Mouse (Mus musculus) testis, adult 2 months (tissue): ENCODE measurements around the gene 9130023H24Rik. TPM values are rescaled to one million over a fixed set of nuclear protein-coding genes. Genes with fewer than 3 reads are reported as not detected.

Experiments
- H3K27ac ChIP-seq: fragments of 200-500 bp; 2 replicates; pipeline ENCODE4 v1.5.1; 2012; ENCODE audit warnings: low read depth, low read length; ENCODE audit not compliant: control insufficient read depth, insufficient read depth
- H3K27me3 ChIP-seq: fragments of 200-500 bp; 2 replicates; pipeline ENCODE4 v1.6.1; 2012; ENCODE audit warnings: mild to moderate bottlenecking, low read length, moderate library complexity; ENCODE audit not compliant: control insufficient read depth, insufficient read depth
- H3K36me3 ChIP-seq: fragments of 200-500 bp; 2 replicates; pipeline ENCODE4 v1.6.1; 2012; ENCODE audit warnings: mild to moderate bottlenecking, low read length; ENCODE audit not compliant: control insufficient read depth, insufficient read depth
- H3K4me1 ChIP-seq: fragments of 200-500 bp; 2 replicates; pipeline ENCODE4 v1.6.1; 2012; ENCODE audit warnings: low read length; ENCODE audit not compliant: control insufficient read depth, insufficient read depth
- H3K4me3 ChIP-seq: fragments of 200-500 bp; 2 replicates; pipeline ENCODE4 v1.5.1; 2012; ENCODE audit warnings: low read depth, mild to moderate bottlenecking, low read length, moderate library complexity, mixed read lengths; ENCODE audit not compliant: control insufficient read depth
- CTCF ChIP-seq: fragments of 200-500 bp; IDR thresholded peaks from 2 replicates; pipeline ENCODE4 v1.5.1; 2012; ENCODE audit warnings: low read depth, mild to moderate bottlenecking, inconsistent platforms, low read length, moderate library complexity; ENCODE audit not compliant: control insufficient read depth, insufficient read depth, insufficient replicate concordance
- POLR2A ChIP-seq: fragments of 200-500 bp; IDR thresholded peaks from 2 replicates; pipeline ENCODE4 v1.6.1; 2012; ENCODE audit warnings: low read depth, mild to moderate bottlenecking, inconsistent platforms, low read length, moderate library complexity; ENCODE audit not compliant: control insufficient read depth
- polyA plus RNA-seq: library from polyadenylated mRNA; depleted of rRNA; stranded (reverse); fragments of >200 nt; gene quantifications from 2 replicates; pipeline ENCODE4 v1.2.3, GENCODE M21; 2012; rRNA removed

9130023H24Rik gene
- polyA plus RNA-seq, 1 experiment, result 8.1 TPM

DNA sequence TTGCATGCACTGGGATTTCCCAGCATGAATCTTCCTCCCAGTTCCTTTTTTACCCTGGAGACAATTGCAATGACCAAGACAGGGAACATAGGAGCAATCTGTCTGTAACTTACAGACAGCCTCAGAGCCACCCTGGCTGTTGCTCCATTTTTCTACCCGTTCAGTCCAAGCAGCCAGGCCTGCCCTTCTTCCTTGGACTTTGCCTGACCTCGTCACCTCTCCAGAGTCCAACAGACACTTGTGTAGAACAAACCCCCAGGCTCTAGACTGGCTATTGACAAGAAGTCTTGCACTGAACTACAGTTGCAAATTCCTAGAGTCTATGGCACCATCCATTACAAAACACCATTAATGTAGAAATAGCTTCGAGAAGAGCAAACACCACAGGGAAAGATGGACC lies 28.0 kb downstream of the 9130023H24Rik start:
- Histone ChIP-seq H3K27me3 (no peaks in the 10 kb centered on the region), H3K4me3 (no peak overlapping the region), H3K36me3 (no peaks in the 10 kb centered on the region), H3K27ac (no peak overlapping the region), H3K4me1 (peaks cover 4% of the 10 kb centered on the region)
- TF ChIP-seq CTCF, result no peak
- no peak for TF ChIP-seq POLR2A

GRCm38 (mm10) chr7:128208187-128208586 lies 29.6 kb downstream of the 9130023H24Rik start:
- TF ChIP-seq POLR2A, result no peak
- TF ChIP-seq CTCF, result peak; percentile 25; the same call in 1 of the 2 replicates

GRCm38 (mm10) chr7:128206152-128206551 lies 31.7 kb downstream of the 9130023H24Rik start, which contains the start of gene Cox6a2:
Cox6a2 (minus strand) TSS chr7:128206387.
- Histone ChIP-seq H3K4me3 (peak within 1 kb of the TSS; percentile 66), H3K27ac (no peak within 1 kb of the TSS), H3K36me3 (no peaks in the 10 kb centered on the region), H3K27me3 (no peaks in the 10 kb centered on the region), H3K4me1 (peaks cover 4% of the 10 kb centered on the region)
- TF ChIP-seq CTCF (no peak), POLR2A (no peak)

More at GRCm38 (mm10) chr7:128208187-128208586, 29.6 kb downstream of the 9130023H24Rik start:
- Histone ChIP-seq H3K4me3 (no peak overlapping the region), H3K4me1 (peaks cover 4% of the 10 kb centered on the region), H3K27me3 (no peaks in the 10 kb centered on the region), H3K36me3 (no peaks in the 10 kb centered on the region), H3K27ac (no peak overlapping the region)

- TF ChIP-seq CTCF (no peak), POLR2A (no peak)
- no peaks in the 10 kb centered on the region for H3K36me3 ChIP-seq
- H3K4me3 ChIP-seq, result peak overlapping the region; percentile 66
- no peak overlapping the region for H3K27ac ChIP-seq
- no peaks in the 10 kb centered on the region for H3K27me3 ChIP-seq
- H3K4me1 ChIP-seq, result peaks cover 4% of the 10 kb centered on the region
Observed at GRCm38 (mm10) chr7:128205695-128206094, 32.1 kb downstream of the 9130023H24Rik start.

DNA sequence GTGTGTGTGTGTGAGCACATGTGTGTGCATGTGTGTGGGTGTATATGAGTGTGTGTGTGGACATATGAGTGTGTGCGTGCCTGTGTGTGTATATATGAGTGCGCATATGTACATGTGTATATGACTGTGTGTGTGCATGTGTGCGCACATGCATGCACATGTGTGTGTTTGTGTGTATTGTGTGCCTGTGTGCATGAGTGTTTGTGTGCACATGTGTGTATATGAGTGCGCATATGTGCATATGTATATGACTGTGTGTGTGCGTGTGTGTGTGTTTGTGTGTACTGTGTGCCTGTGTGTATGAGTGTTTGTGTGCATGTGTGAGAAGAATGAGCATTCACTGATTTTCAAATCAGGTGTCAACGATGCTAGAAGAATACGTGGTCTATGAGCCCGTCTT lies 33.7 kb downstream of the 9130023H24Rik start:
- Histone ChIP-seq H3K36me3 (no peaks in the 10 kb centered on the region), H3K4me3 (peak overlapping the region; percentile 81), H3K27me3 (no peaks in the 10 kb centered on the region), H3K4me1 (peaks cover 4% of the 10 kb centered on the region), H3K27ac (no peak overlapping the region)
- TF ChIP-seq CTCF (no peak), POLR2A (no peak)

DNA sequence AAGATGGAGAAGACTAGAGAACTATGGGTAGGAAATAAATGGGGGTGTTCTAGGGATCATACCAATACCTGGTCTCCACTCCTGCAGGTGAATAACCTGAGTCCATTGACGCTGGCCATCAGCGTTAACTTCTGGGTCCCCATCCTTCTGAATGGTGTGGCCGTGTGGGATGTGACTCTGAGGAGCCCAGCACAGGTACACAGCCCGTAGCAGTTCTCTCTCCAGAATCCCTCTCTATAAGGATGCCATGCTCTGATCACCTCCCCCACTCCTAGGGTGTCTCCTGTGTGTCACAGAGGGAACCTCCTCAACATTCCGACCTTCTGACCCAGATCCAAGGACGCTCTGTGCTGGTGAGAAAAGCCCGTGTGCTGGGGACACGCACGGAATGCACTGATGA lies 34.8 kb downstream of the 9130023H24Rik start:
- H3K4me1 ChIP-seq, result peaks cover 4% of the 10 kb centered on the region
- peak overlapping the region; percentile 81 for H3K4me3 ChIP-seq
- H3K36me3 ChIP-seq, result no peaks in the 10 kb centered on the region
- no peaks in the 10 kb centered on the region for H3K27me3 ChIP-seq
- TF ChIP-seq POLR2A (peak; percentile 27; the same call in 1 of the 2 replicates), CTCF (no peak)
- peak overlapping the region; percentile 47 for H3K27ac ChIP-seq

GRCm38 (mm10) chr7:128201607-128202006 lies 36.2 kb downstream of the 9130023H24Rik start:
- Histone ChIP-seq H3K4me3 (peak overlapping the region; percentile 70), H3K36me3 (no peaks in the 10 kb centered on the region), H3K4me1 (peaks cover 4% of the 10 kb centered on the region), H3K27ac (no peak overlapping the region), H3K27me3 (no peaks in the 10 kb centered on the region)
- TF ChIP-seq POLR2A (no peak), CTCF (no peak)

Other genes starting within 250 kb of the 9130023H24Rik start
- gene Pycard, start 244.2 kb downstream of the 9130023H24Rik start, polyA plus RNA-seq, result 2.9 and 3.1 TPM in 2 replicates
- gene Trim72, start 234.1 kb downstream of the 9130023H24Rik start, polyA plus RNA-seq, result 0.25 and 0.32 TPM in 2 replicates
- gene Itgam, start 175.4 kb downstream of the 9130023H24Rik start, polyA plus RNA-seq, result 0.25 and 0.55 TPM in 2 replicates
- gene Gm49368, start 175.3 kb downstream of the 9130023H24Rik start, polyA plus RNA-seq, result not detected in 2 replicates
- gene Itgax, start 108.5 kb downstream of the 9130023H24Rik start, polyA plus RNA-seq, result 0.16 and 0.24 TPM in 2 replicates
- 21.1 and 21.4 TPM in 2 replicates for gene Itgad, start 83.7 kb downstream of the 9130023H24Rik start, polyA plus RNA-seq
- gene Cox6a2, start 31.6 kb downstream of the 9130023H24Rik start, polyA plus RNA-seq, result 0.35 and 0.52 TPM in 2 replicates
- gene Armc5, start 689 bp downstream of the 9130023H24Rik start, polyA plus RNA-seq, result 11.4 and 12.1 TPM in 2 replicates
- 3.7 and 5.2 TPM in 2 replicates for gene Tgfb1i1, start 8.8 kb upstream of the 9130023H24Rik start, polyA plus RNA-seq
- 1.2 and 2.0 TPM in 2 replicates for gene Slc5a2, start 27.6 kb upstream of the 9130023H24Rik start, polyA plus RNA-seq
- gene BC017158, start 60.1 kb upstream of the 9130023H24Rik start, polyA plus RNA-seq, result 10.0 and 10.8 TPM in 2 replicates
- gene Rgs10, start 180.7 kb upstream of the 9130023H24Rik start, polyA plus RNA-seq, result 46.7 and 50.4 TPM in 2 replicates
- gene Tial1, start 223.7 kb upstream of the 9130023H24Rik start, polyA plus RNA-seq, result 32.1 and 36.0 TPM in 2 replicates